Mouse (Mus musculus) myocyte (in vitro differentiated cells): ENCODE data around the gene Rai1. TPM values are rescaled to one million over a fixed set of nuclear protein-coding genes. Genes with fewer than 3 reads are reported as not detected.

ENCODE experiments used
- H3K27me3 ChIP-seq: one replicate; pipeline ENCODE4 v1.6.1; 2011; ENCODE audit not compliant: control insufficient read depth, insufficient read depth, insufficient read length
- H3K36me3 ChIP-seq: one replicate; pipeline ENCODE4 v1.6.1; 2011; ENCODE audit not compliant: control insufficient read depth, insufficient read depth
- H3K4me2 ChIP-seq: one replicate; pipeline ENCODE4 v1.6.1; 2011; ENCODE audit warnings: low read depth, control low read depth
- H3K4me3 ChIP-seq: one replicate; pipeline ENCODE4 v1.5.1; 2011; ENCODE audit warnings: mild to moderate bottlenecking, control low read depth, moderate library complexity
- H3K79me2 ChIP-seq: one replicate; pipeline ENCODE4 v1.6.1; 2011; ENCODE audit not compliant: control insufficient read depth, insufficient read depth
- H3ac ChIP-seq: one replicate; pipeline ENCODE4 v1.6.1; 2011; ENCODE audit not compliant: control insufficient read depth, insufficient read length
- CEBPB ChIP-seq: IDR thresholded peaks from 2 replicates; pipeline ENCODE4 v1.6.1; 2011; ENCODE audit warnings: mild to moderate bottlenecking, moderate library complexity; ENCODE audit not compliant: poor library complexity, insufficient read depth, severe bottlenecking
- E2F4 ChIP-seq: IDR thresholded peaks from one replicate; pipeline ENCODE4 v1.6.1; 2011; ENCODE audit warnings: mild to moderate bottlenecking, control low read depth, moderate library complexity; ENCODE audit not compliant: insufficient read depth
- MAX ChIP-seq: IDR thresholded peaks from one replicate; pipeline ENCODE4 v1.6.1; 2011; ENCODE audit warnings: low read depth, mild to moderate bottlenecking, control low read depth
- MYOD1 ChIP-seq, 3 experiments: IDR thresholded peaks; one replicate each; pipeline ENCODE4 v1.6.1; 2011; ENCODE audit warnings: control low read depth in 2 of 3, low read depth in 2 of 3, mild to moderate bottlenecking in 2 of 3, moderate library complexity in 1 of 3; ENCODE audit not compliant: insufficient read length in 2 of 3, control insufficient read depth in 1 of 3
- MYOG ChIP-seq, 3 experiments: IDR thresholded peaks; one replicate each; pipeline ENCODE4 v1.6.1; 2011; ENCODE audit warnings: control low read depth in 2 of 3, low read depth in 2 of 3, mild to moderate bottlenecking in 2 of 3; ENCODE audit not compliant: insufficient read length in 2 of 3, control insufficient read depth in 1 of 3, insufficient read depth in 1 of 3
- POLR2A ChIP-seq: IDR thresholded peaks from one replicate; pipeline ENCODE4 v1.6.1; 2011; ENCODE audit warnings: low read depth, mild to moderate bottlenecking, control low read depth, moderate library complexity; ENCODE audit not compliant: insufficient read length
- POLR2AphosphoS2 ChIP-seq: IDR thresholded peaks from one replicate; pipeline ENCODE4 v1.6.1; 2011; ENCODE audit warnings: low read depth, control low read depth; ENCODE audit not compliant: insufficient read length
- REST ChIP-seq: IDR thresholded peaks from one replicate; pipeline ENCODE4 v1.6.1; 2011; ENCODE audit warnings: mild to moderate bottlenecking, control low read depth, moderate library complexity; ENCODE audit not compliant: insufficient read depth, insufficient read length
- SRF ChIP-seq: IDR thresholded peaks from one replicate; pipeline ENCODE4 v1.6.1; 2011; ENCODE audit warnings: low read depth; ENCODE audit not compliant: control insufficient read depth, insufficient read length
- TCF12 ChIP-seq: IDR thresholded peaks from one replicate; pipeline ENCODE4 v1.6.1; 2011; ENCODE audit warnings: mild to moderate bottlenecking, control low read depth; ENCODE audit not compliant: poor library complexity, insufficient read depth, severe bottlenecking
- TCF3 ChIP-seq: IDR thresholded peaks from one replicate; pipeline ENCODE4 v1.6.1; 2011; ENCODE audit warnings: low read depth, control low read depth; ENCODE audit not compliant: insufficient read length
- USF1 ChIP-seq: IDR thresholded peaks from one replicate; pipeline ENCODE4 v1.6.1; 2011; ENCODE audit warnings: low read depth, mild to moderate bottlenecking, control low read depth, moderate library complexity
- polyA plus RNA-seq: library from polyadenylated mRNA; unstranded; fragments of >200 nt; fragmentation: generic; extraction: Trizol; gene quantifications from one replicate; pipeline ENCODE4 v1.2.1, GENCODE M21; 2012; ENCODE audit warnings: missing spikeins

Gene Rai1
- polyA plus RNA-seq, 1 experiment: 26.0 TPM

- Histone ChIP-seq H3K4me3 (no peak overlapping the region), H3ac (no peak overlapping the region), H3K36me3 (peaks cover 7% of the 10 kb centered on the region), H3K27me3 (no peaks in the 10 kb centered on the region), H3K79me2 (peaks cover 31% of the 10 kb centered on the region), H3K4me2 (no peak overlapping the region)
- TF ChIP-seq POLR2AphosphoS2: no peak
- no peak for TF ChIP-seq E2F4
- TF ChIP-seq MYOG (IDR thresholded peaks at IDR 0.05; ENCODE audit: control insufficient read depth in 1 of 3, insufficient read depth in 1 of 3, insufficient read length in 2 of 3, low read depth in 2 of 3): no peak
- no peak for TF ChIP-seq CEBPB
- TF ChIP-seq TCF12: no peak
- no peak for TF ChIP-seq MAX
- no peak for TF ChIP-seq TCF3
- no peak for TF ChIP-seq SRF
- no peak for TF ChIP-seq MYOD1 (IDR thresholded peaks at IDR 0.05; ENCODE audit: control insufficient read depth in 1 of 3, insufficient read length in 2 of 3, low read depth in 2 of 3)
- no peak for TF ChIP-seq USF1
- no peak for TF ChIP-seq REST
- TF ChIP-seq POLR2A: no peak
These were observed 41.4 kb downstream of the Rai1 start for GRCm38 (mm10) chr11:60146170-60146569.

- TF ChIP-seq TCF3 (no peak), SRF (no peak), REST (no peak), MYOD1 (IDR thresholded peaks at IDR 0.05; ENCODE audit: control insufficient read depth in 1 of 3, insufficient read length in 2 of 3, low read depth in 2 of 3) (no peak), MAX (no peak), TCF12 (no peak), POLR2A (no peak), CEBPB (no peak)
- peaks cover 7% of the 10 kb centered on the region for H3K36me3 ChIP-seq
These were observed 43.8 kb downstream of the Rai1 start for GRCm38 (mm10) chr11:60148591-60148990.

GRCm38 (mm10) chr11:60149086-60149485, 44.3 kb downstream of the Rai1 start:
- Histone ChIP-seq H3K4me3 (no peak overlapping the region), H3K27me3 (no peaks in the 10 kb centered on the region), H3K79me2 (peaks cover 20% of the 10 kb centered on the region), H3ac (no peak overlapping the region), H3K4me2 (no peak overlapping the region), H3K36me3 (peaks cover 7% of the 10 kb centered on the region)
- no peak for TF ChIP-seq E2F4
- no peak for TF ChIP-seq SRF
- TF ChIP-seq TCF3: no peak
- TF ChIP-seq TCF12: no peak
- TF ChIP-seq MYOD1 (IDR thresholded peaks at IDR 0.05; ENCODE audit: control insufficient read depth in 1 of 3, insufficient read length in 2 of 3, low read depth in 2 of 3): no peak
- no peak for TF ChIP-seq CEBPB
- TF ChIP-seq MAX: no peak
- TF ChIP-seq POLR2A: no peak
- TF ChIP-seq USF1: no peak
- TF ChIP-seq MYOG (IDR thresholded peaks at IDR 0.05; ENCODE audit: control insufficient read depth in 1 of 3, insufficient read depth in 1 of 3, insufficient read length in 2 of 3, low read depth in 2 of 3): no peak
- TF ChIP-seq POLR2AphosphoS2: no peak
- TF ChIP-seq REST: no peak

More at GRCm38 (mm10) chr11:60148591-60148990, 43.8 kb downstream of the Rai1 start:
- no peak overlapping the region for H3K4me2 ChIP-seq
- no peak overlapping the region for H3ac ChIP-seq
- H3K27me3 ChIP-seq: no peaks in the 10 kb centered on the region
- peaks cover 23% of the 10 kb centered on the region for H3K79me2 ChIP-seq
- no peak overlapping the region for H3K4me3 ChIP-seq

- TF ChIP-seq MYOD1 (IDR thresholded peaks at IDR 0.05; ENCODE audit: control insufficient read depth in 1 of 3, insufficient read length in 2 of 3, low read depth in 2 of 3) (no peak), POLR2A (no peak), USF1 (no peak), MYOG (IDR thresholded peaks at IDR 0.05; ENCODE audit: control insufficient read depth in 1 of 3, insufficient read depth in 1 of 3, insufficient read length in 2 of 3, low read depth in 2 of 3) (no peak), TCF12 (no peak), MAX (no peak), CEBPB (no peak), E2F4 (no peak), TCF3 (no peak), SRF (no peak), POLR2AphosphoS2 (no peak), REST (no peak)
- H3K27me3 ChIP-seq: no peaks in the 10 kb centered on the region
- H3K4me3 ChIP-seq: no peak overlapping the region
- no peak overlapping the region for H3ac ChIP-seq
- no peaks in the 10 kb centered on the region for H3K36me3 ChIP-seq
- peaks cover 10% of the 10 kb centered on the region for H3K79me2 ChIP-seq
- no peak overlapping the region for H3K4me2 ChIP-seq
These were observed 45.9 kb downstream of the Rai1 start for GRCm38 (mm10) chr11:60150677-60151076.

GRCm38 (mm10) chr11:60152339-60152738, 47.5 kb downstream of the Rai1 start:
- H3ac ChIP-seq: no peak overlapping the region
- no peak overlapping the region for H3K4me3 ChIP-seq
- no peak overlapping the region for H3K4me2 ChIP-seq
- H3K79me2 ChIP-seq: peaks cover 20% of the 10 kb centered on the region
- TF ChIP-seq MYOD1 (IDR thresholded peaks at IDR 0.05; ENCODE audit: control insufficient read depth in 1 of 3, insufficient read length in 2 of 3, low read depth in 2 of 3) (no peak), MYOG (IDR thresholded peaks at IDR 0.05; ENCODE audit: control insufficient read depth in 1 of 3, insufficient read depth in 1 of 3, insufficient read length in 2 of 3, low read depth in 2 of 3) (no peak), CEBPB (no peak), USF1 (no peak), REST (no peak), E2F4 (no peak), TCF12 (no peak), POLR2A (no peak)
- no peaks in the 10 kb centered on the region for H3K27me3 ChIP-seq
- H3K36me3 ChIP-seq: peaks cover 9% of the 10 kb centered on the region
